Mouse (Mus musculus): Measurements from ENCODE around the gene Hoxa10. TPM values are rescaled to one million over a fixed set of nuclear protein-coding genes. Genes with fewer than 3 reads are reported as not detected.

Hoxa10 gene
- polyA plus RNA-seq, 1 experiment from 2014 or later: not detected

DNA sequence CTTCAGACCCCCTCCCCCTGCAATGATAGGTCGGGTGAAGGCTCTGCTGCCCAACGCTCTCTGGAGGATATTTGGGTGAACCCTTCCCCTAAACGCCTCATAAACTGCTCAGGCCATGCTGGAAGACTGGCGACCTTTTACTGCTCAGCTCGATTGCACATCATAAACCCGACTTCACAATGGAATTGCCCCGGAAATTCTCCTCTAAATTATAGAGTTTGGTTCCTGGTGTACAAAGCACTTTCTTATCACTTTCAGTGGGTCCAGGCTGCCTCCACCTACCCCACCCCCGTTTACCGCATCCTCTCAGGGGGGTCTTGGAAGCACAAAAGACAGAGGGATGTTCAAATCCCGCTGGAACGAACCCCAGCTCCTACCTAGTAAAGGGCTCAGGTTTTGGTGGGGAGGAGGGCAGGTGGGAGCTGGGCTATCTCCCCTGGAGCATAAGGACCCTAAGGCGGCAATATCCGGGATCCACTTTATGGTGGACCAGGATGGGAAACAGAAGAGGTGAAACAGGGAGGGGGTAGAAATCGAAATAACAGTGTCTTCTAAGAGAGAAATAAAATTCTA lies 21.9 kb downstream of the Hoxa10 start:
- Histone ChIP-seq H3K4me2 (ENCODE audit: low read depth, low read length) (no peak overlapping the region), H3K9me3 (ENCODE audit: low read length) (no peaks in the 10 kb centered on the region), H3K4me3 (ENCODE audit: low read depth, low read length) (no peak overlapping the region), H3K9ac (replicated peaks) (no peak overlapping the region), H3K4me1 (ENCODE audit: insufficient read depth) (peaks cover 13% of the 10 kb centered on the region), H3K36me3 (replicated peaks; ENCODE audit: insufficient read depth, low read length) (no peaks in the 10 kb centered on the region), H3K27ac (ENCODE audit: low read depth) (no peak overlapping the region), H3K27me3 (ENCODE audit: insufficient read depth, low read length) (peaks cover 100% of the 10 kb centered on the region)
- TF ChIP-seq CTCF (IDR thresholded peaks at IDR 0.05; ENCODE audit: low read depth) (no peak), EP300 (IDR thresholded peaks at IDR 0.05; ENCODE audit: low read depth) (no peak)
- DNase-seq: no peak
- no peak for ATAC-seq
- 29% methylated on average over 14 of the region's 14 CpGs for WGBS (ENCODE audit: insufficient replicate concordance)

DNA sequence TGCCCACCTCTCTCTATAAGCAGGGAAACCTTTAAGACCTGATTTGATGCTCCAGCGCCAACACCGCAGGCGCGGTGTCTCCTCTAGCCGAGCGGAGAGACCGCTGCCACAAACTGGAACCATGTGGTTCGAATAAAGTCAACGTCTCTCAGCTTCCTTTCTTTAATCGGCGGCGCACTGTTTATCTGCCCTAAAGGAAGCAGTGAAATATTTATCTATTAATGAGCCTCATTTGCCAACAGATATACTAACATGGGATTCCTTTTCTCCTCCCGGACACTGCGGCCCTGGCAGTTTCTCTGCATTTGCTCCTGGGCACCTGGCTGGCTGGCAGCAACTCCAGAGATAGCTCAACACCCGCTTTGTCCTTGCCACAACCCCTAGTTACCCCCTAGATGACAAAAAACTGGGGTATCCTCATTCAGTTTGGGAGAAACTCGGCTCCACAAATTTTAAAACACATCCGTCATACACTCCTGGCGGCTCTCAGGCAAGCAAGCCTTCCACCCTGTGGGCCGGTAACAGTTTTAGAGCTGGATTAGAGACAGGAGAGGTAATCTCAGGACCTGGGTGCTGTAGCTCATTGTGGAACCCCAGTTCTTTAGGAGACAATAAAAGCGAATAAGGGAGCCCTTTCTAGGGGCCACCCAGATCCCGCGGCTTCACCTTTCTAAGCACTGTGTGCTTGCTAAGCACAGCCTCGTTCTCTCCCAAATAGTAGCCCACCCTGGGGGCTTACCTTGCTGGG lies 22.6 kb downstream of the Hoxa10 start:
- Histone ChIP-seq H3K9me3 (ENCODE audit: low read length) (no peaks in the 10 kb centered on the region), H3K4me2 (ENCODE audit: low read depth, low read length) (peak overlapping the region; percentile 43; the same call in 1 of the 2 replicates), H3K4me3 (ENCODE audit: low read depth, low read length) (no peak overlapping the region), H3K27ac (ENCODE audit: low read depth) (no peak overlapping the region), H3K4me1 (ENCODE audit: insufficient read depth) (peaks cover 13% of the 10 kb centered on the region), H3K36me3 (replicated peaks; ENCODE audit: insufficient read depth, low read length) (no peaks in the 10 kb centered on the region), H3K27me3 (ENCODE audit: insufficient read depth, low read length) (peaks cover 100% of the 10 kb centered on the region), H3K9ac (replicated peaks) (no peak overlapping the region)
- TF ChIP-seq CTCF (IDR thresholded peaks at IDR 0.05; ENCODE audit: low read depth) (no peak), EP300 (IDR thresholded peaks at IDR 0.05; ENCODE audit: low read depth) (no peak)
- no peak for ATAC-seq
- no peak for DNase-seq
- WGBS (ENCODE audit: insufficient replicate concordance): 12% methylated on average over 23 of the region's 23 CpGs

DNA sequence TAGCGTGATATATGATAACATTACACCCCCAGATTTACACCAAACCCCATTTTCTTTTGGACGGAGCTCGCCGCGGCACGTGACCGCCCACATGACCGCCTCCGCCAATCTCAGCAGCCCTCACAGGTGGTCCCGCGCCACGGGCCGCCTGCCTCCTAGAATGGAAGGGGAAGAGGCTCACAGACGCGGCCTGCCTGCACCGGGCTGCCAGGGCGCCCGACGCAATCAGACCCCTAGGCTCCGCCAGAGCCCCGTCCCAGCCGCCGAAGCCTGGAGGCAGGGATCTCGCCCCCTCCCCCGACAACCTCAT lies 23.2 kb downstream of the Hoxa10 start:
- WGBS (ENCODE audit: insufficient replicate concordance): 1% methylated on average over 25 of the region's 25 CpGs
- H3K4me3 ChIP-seq (ENCODE audit: low read depth, low read length): peak overlapping the region; percentile 28
- TF ChIP-seq CTCF (IDR thresholded peaks at IDR 0.05; ENCODE audit: low read depth) (no peak), EP300 (IDR thresholded peaks at IDR 0.05; ENCODE audit: low read depth) (no peak)
- no peak overlapping the region for H3K27ac ChIP-seq (ENCODE audit: low read depth)
- H3K4me1 ChIP-seq (ENCODE audit: insufficient read depth): peaks cover 13% of the 10 kb centered on the region
- no peak overlapping the region for H3K9ac ChIP-seq (replicated peaks)
- peak overlapping the region; percentile 43 for H3K4me2 ChIP-seq (ENCODE audit: low read depth, low read length)
- ATAC-seq: peak; percentile 24; the same call in 1 of the 2 replicates
- no peaks in the 10 kb centered on the region for H3K36me3 ChIP-seq (replicated peaks; ENCODE audit: insufficient read depth, low read length)
- no peak for DNase-seq
- no peaks in the 10 kb centered on the region for H3K9me3 ChIP-seq (ENCODE audit: low read length)
- peaks cover 100% of the 10 kb centered on the region for H3K27me3 ChIP-seq (ENCODE audit: insufficient read depth, low read length)

DNA sequence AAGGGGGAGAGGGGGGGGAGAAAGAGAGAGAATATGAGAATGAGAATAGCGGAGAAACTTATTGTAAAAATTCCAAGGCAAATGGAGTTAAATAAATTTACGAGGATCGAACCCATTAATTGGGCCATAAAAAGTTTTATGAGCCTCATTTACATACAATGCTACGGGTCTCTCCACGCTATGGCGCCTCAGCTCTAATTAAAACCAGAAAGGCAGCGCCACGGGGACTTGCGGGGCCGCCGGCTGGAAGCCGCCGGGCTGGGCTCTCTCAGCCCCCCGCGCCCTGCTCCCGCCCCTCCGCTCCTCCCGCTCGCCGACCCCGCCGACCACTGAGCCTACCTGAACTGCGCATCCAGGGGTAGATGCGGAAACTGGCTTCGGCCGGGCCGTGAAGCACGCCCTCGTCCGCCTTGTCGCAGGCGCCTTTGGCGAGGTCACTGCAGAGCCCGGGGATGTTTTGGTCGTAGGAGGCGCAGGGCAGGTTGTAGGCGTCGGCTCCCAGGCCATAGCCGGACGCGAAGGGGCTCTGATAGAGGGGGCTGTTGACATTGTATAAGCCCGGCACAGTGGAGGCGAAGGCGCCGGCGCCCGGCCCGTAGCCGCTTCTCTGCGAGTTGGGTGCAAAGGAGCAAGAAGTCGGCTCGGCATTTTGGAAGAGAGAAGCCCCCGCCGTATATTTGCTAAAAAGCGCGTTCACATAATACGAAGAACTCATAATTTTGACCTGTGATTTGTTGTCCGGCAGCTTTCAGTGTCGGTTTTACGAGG lies 23.8 kb downstream of the Hoxa10 start:
- Histone ChIP-seq H3K9ac (replicated peaks) (no peak overlapping the region), H3K27me3 (ENCODE audit: insufficient read depth, low read length) (peaks cover 100% of the 10 kb centered on the region), H3K4me1 (ENCODE audit: insufficient read depth) (peaks cover 13% of the 10 kb centered on the region), H3K27ac (ENCODE audit: low read depth) (no peak overlapping the region), H3K36me3 (replicated peaks; ENCODE audit: insufficient read depth, low read length) (no peaks in the 10 kb centered on the region), H3K9me3 (ENCODE audit: low read length) (no peaks in the 10 kb centered on the region), H3K4me3 (ENCODE audit: low read depth, low read length) (peak overlapping the region; percentile 28), H3K4me2 (ENCODE audit: low read depth, low read length) (peak overlapping the region; percentile 43)
- TF ChIP-seq CTCF (IDR thresholded peaks at IDR 0.05; ENCODE audit: low read depth) (no peak), EP300 (IDR thresholded peaks at IDR 0.05; ENCODE audit: low read depth) (no peak)
- no peak for DNase-seq
- no peak for ATAC-seq
- 1% methylated on average over 58 of the region's 60 CpGs for WGBS (ENCODE audit: insufficient replicate concordance)

DNA sequence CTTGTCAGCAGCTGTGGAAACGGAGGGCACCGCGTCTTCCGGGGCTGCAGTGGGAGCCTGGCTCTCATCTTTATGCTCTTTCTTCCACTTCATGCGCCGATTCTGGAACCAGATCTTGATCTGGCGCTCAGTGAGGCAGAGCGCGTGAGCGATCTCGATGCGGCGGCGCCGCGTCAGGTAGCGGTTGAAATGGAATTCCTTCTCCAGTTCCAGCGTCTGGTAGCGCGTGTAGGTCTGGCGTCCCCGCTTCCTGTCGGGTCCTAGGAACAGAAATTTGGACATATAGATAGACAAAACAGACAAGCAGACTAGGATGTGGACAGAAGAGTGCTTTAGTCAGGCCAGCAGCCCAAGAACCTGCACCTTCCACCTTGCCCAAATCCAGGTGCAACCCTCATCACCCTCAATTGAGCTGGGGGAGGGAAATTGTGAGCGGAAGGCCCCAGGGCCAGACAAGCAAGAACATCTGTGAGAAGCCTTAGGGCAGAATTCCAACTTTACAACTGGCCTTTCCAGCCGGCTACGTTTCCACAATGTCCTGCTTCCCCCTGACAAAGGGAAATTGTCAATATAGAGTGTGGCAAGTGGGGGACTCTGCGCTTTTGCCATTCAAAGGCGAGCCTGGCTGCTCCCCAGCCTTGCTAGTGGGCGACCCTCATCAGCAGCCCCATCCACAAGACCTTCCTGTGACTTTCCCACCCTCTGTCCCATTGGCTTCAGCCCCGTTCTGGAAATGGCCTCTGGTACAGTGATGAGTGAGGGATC lies 24.7 kb downstream of the Hoxa10 start:
- DNase-seq: no peak
- Histone ChIP-seq H3K27ac (ENCODE audit: low read depth) (no peak overlapping the region), H3K9ac (replicated peaks) (no peak overlapping the region), H3K36me3 (replicated peaks; ENCODE audit: insufficient read depth, low read length) (no peaks in the 10 kb centered on the region), H3K4me2 (ENCODE audit: low read depth, low read length) (no peak overlapping the region), H3K4me3 (ENCODE audit: low read depth, low read length) (no peak overlapping the region), H3K27me3 (ENCODE audit: insufficient read depth, low read length) (peaks cover 100% of the 10 kb centered on the region), H3K9me3 (ENCODE audit: low read length) (no peaks in the 10 kb centered on the region), H3K4me1 (ENCODE audit: insufficient read depth) (peaks cover 7% of the 10 kb centered on the region)
- TF ChIP-seq EP300 (IDR thresholded peaks at IDR 0.05; ENCODE audit: low read depth): no peak
- no peak for TF ChIP-seq CTCF (IDR thresholded peaks at IDR 0.05; ENCODE audit: low read depth)
- no peak for ATAC-seq
- WGBS (ENCODE audit: insufficient replicate concordance): 6% methylated on average over 30 of the region's 30 CpGs

DNA sequence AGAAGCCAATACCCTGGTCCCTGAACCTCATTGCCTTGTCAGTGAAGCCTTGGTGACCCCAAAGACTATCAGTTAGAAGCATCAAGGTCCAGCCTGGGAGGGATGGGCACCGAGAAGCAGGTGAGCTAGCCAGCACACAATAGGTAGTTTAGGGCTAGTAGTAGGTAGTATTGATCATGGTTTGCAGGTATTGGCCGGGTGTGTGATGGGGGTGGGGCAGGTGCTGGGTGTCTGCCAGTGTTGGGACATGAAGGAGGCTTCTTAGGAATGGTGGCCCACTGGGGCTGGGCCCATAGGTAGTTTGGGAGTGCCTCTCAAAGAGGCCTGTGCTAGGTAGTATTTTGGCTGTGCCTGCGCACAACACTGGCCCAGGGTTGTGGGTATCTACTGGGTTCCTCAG lies 25.6 kb downstream of the Hoxa10 start:
- no peak for ATAC-seq
- 46% methylated on average over 3 of the region's 3 CpGs for WGBS (ENCODE audit: insufficient replicate concordance)
- H3K4me2 ChIP-seq (ENCODE audit: low read depth, low read length): no peak overlapping the region
- H3K9me3 ChIP-seq (ENCODE audit: low read length): no peaks in the 10 kb centered on the region
- no peak for TF ChIP-seq CTCF (IDR thresholded peaks at IDR 0.05; ENCODE audit: low read depth)
- TF ChIP-seq EP300 (IDR thresholded peaks at IDR 0.05; ENCODE audit: low read depth): no peak
- peaks cover 7% of the 10 kb centered on the region for H3K4me1 ChIP-seq (ENCODE audit: insufficient read depth)
- H3K27me3 ChIP-seq (ENCODE audit: insufficient read depth, low read length): peaks cover 98% of the 10 kb centered on the region
- DNase-seq: no peak
- no peak overlapping the region for H3K27ac ChIP-seq (ENCODE audit: low read depth)
- no peak overlapping the region for H3K4me3 ChIP-seq (ENCODE audit: low read depth, low read length)
- H3K9ac ChIP-seq (replicated peaks): no peak overlapping the region
- no peaks in the 10 kb centered on the region for H3K36me3 ChIP-seq (replicated peaks; ENCODE audit: insufficient read depth, low read length)

Data from liver, postnatal 0 days (tissue).